Mouse (Mus musculus) small intestine, adult 2 months (tissue): Measurements from ENCODE around the gene Gpr34.

Source experiments
- CTCF ChIP-seq: fragments of 200-500 bp; IDR thresholded peaks from 2 replicates; pipeline ENCODE4 v1.5.1; 2012; ENCODE audit warnings: low read depth, mild to moderate bottlenecking, control low read depth, inconsistent platforms, low read length, moderate library complexity, mixed read lengths; ENCODE audit not compliant: insufficient replicate concordance, insufficient read length; ENCODE audit errors: extremely low read depth
- POLR2A ChIP-seq: fragments of 200-500 bp; IDR thresholded peaks from 2 replicates; pipeline ENCODE4 v1.6.1; 2012; ENCODE audit warnings: low read depth, mild to moderate bottlenecking, control low read depth, inconsistent platforms, low read length, moderate library complexity

DNA sequence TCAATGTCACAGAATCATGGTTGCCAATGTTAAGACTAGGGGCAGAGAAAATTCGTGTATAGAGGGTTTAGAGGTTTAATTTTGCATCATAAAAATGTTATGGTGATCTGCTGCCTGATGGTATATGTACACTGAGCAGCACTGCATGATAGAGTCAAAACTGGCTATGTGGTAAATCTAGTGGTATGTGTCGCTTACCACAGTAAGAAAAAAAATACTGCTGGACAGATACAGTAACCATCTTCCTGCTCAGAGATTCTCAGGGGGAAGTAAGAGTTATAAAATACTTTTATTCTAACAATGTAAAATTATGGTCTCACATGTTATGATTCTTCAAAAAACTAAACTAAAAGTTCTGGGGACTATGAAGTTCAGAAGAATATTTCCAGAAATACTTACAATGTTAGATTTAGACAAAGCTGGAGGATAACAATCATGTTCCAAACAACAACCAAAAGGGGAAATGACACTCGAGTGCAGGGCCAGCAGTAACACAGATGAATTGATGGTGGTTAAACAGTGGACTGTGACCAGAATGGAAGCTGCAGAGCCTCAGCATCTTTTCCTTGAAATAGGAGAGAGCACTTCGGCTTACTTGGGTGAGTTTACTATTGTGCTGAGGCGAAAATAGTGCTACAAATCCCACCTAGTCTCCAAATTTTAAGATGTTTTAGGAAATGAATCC lies at the start of gene Gpr34:
- TF ChIP-seq CTCF (no peak), POLR2A (no peak)
